Mouse (Mus musculus): ENCODE measurements at regions not wholly inside any gene's neighbourhood (a gene's known extent, or its start where the extent isn't known, plus 50 kb on each side); places are given as distances from the start of the nearest gene placed in this dataset.
A peak's percentile ranks its signal among the peaks of the same experiment; 100 is the strongest.

GRCm38 (mm10) chr5:64462411-64462810 is 306.3 kb downstream of the Tbc1d1 start:
- DNase-seq = no peak

GRCm38 (mm10) chr5:64463570-64463969 is 307.5 kb downstream of the Tbc1d1 start:
- DNase-seq = no peak

GRCm38 (mm10) chr5:64466320-64466719 is 310.2 kb downstream of the Tbc1d1 start:
- no peak for DNase-seq

- no peak for DNase-seq
Measured at GRCm38 (mm10) chr5:64467856-64468255, 311.8 kb downstream of the Tbc1d1 start.

GRCm38 (mm10) chr5:64468307-64468706 is 312.2 kb downstream of the Tbc1d1 start:
- no peak for DNase-seq

- no peak for DNase-seq
Measured at GRCm38 (mm10) chr5:64472008-64472407, 315.9 kb downstream of the Tbc1d1 start.

- DNase-seq = no peak
Measured at GRCm38 (mm10) chr5:64472415-64472814, 316.3 kb downstream of the Tbc1d1 start.

- no peak for DNase-seq
Measured at GRCm38 (mm10) chr5:64474868-64475267, 318.8 kb downstream of the Tbc1d1 start.

GRCm38 (mm10) chr5:64475736-64476519 is 319.8 kb downstream of the Tbc1d1 start:
- DNase-seq = no peak

- DNase-seq = no peak
Measured at GRCm38 (mm10) chr5:64476641-64477369, 320.7 kb downstream of the Tbc1d1 start.

GRCm38 (mm10) chr5:64478143-64478542 is 322.0 kb downstream of the Tbc1d1 start:
- DNase-seq = no peak

GRCm38 (mm10) chr5:64478599-64479214 is 322.6 kb downstream of the Tbc1d1 start:
- DNase-seq = no peak

GRCm38 (mm10) chr5:64479315-64479714 is 323.2 kb downstream of the Tbc1d1 start:
- DNase-seq = no peak

- no peak for DNase-seq
Measured at GRCm38 (mm10) chr5:64485043-64485442, 318.1 kb upstream of the Klf3 start.

GRCm38 (mm10) chr5:64485856-64486255 is 317.3 kb upstream of the Klf3 start:
- DNase-seq = no peak

- DNase-seq = no peak
Measured at GRCm38 (mm10) chr5:64486761-64487160, 316.4 kb upstream of the Klf3 start.

GRCm38 (mm10) chr5:64487698-64488398 is 315.3 kb upstream of the Klf3 start:
- peak; percentile 28 for DNase-seq

- DNase-seq = no peak
Measured at GRCm38 (mm10) chr5:64489656-64490444, 313.3 kb upstream of the Klf3 start.

- DNase-seq = no peak
Measured at GRCm38 (mm10) chr5:64490445-64490950, 312.7 kb upstream of the Klf3 start.

GRCm38 (mm10) chr5:64494429-64494828 is 308.8 kb upstream of the Klf3 start:
- DNase-seq = no peak

GRCm38 (mm10) chr5:64496853-64497252 is 306.3 kb upstream of the Klf3 start:
- DNase-seq = no peak

- DNase-seq = no peak
Measured at GRCm38 (mm10) chr5:64498431-64498830, 304.8 kb upstream of the Klf3 start.

Measured in adrenal gland, postnatal 14 days (tissue).